Mouse (Mus musculus) thymus, postnatal 36 days (tissue): ENCODE measurements around the gene Abcg4.
"Not testable (repeated sequence)": the region's sequence is repeated elsewhere in the genome, so short reads cannot be mapped to it uniquely, and the experiment has no call there.

Experiments
- DNase-seq, 2 experiments: peaks; one replicate each; pipeline ENCODE4 v3.0.0; 2022; ENCODE audit warnings: mixed read lengths in 2 of 2

The Abcg4 gene

DNA sequence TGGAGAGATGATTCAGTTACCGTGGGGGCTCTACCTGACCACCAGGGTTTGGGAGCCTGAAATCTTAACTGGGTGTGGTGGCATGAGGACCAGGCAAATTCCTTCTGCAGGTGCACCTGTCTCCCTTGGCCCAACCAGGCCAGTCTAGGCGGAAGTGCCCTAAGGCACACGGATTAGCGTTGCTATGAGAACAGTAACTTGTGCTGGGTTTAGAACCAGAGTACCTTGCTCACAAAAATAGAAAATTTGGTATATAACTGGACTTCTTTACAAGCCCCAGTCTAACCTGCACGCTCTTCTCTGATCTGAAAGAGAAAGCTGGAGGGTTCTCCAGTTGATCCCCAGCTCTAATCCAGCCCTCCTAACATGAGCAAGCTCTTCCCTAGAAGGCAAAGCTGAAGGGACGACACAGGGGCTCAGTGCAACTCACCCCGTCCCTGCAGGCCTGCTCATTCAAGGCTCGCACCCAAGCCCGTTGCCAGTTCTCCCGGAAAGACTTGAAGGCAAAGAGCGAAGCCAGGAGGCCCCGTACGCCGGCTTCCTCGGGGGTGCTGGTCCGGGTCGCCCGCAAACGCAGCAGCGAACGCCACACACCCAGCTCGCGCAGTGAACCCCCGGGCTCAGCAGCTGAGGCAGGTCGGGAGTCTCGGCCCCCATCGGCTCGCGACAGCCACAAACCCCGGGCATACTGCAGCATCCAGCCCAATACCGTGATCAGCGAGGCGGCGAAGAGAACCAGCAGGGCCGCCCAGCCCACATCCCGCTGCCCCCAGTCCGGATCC is 30.9 kb upstream of the Abcg4 start:
- peak; percentile 48 to 61 for DNase-seq

GRCm38 (mm10) chr9:44318826-44319095 is 30.3 kb upstream of the Abcg4 start:
- no peak for DNase-seq

DNA sequence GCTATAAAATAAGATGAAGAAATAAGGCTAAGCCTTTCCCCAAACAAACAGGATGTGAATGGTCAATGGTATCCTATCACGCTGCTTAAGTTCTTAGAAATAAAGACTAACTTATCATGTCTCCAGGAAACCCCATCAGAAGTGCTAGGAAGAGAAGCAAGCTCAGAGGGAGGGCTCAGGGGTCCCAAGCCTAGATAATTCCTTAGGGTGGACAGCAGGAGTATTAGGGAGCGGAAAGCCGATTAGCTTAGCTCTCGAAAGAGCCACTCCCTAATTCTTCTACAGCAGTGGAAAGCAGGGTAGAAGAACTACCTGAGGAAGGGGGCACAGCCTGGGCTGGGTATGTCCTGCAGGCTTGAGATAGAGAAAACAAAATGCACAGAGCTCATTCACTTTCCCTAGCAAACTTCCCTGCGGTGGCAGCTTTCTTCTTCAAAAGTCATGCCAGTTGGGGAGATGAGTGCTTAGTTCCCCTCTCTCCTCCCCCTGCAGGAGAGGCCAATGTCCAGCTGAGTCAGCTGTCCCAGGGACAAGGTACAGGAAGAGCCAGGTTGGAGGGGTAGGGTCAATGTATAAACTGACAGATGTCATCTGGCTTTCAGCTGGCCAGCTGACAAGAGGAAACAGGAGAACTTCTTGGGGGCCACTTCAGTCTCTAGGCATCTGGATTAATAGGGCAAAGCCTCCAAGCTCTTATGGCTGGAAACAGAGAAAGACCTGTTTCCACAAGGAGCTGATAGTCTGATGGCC is 29.8 kb upstream of the Abcg4 start:
- no peak for DNase-seq

DNA sequence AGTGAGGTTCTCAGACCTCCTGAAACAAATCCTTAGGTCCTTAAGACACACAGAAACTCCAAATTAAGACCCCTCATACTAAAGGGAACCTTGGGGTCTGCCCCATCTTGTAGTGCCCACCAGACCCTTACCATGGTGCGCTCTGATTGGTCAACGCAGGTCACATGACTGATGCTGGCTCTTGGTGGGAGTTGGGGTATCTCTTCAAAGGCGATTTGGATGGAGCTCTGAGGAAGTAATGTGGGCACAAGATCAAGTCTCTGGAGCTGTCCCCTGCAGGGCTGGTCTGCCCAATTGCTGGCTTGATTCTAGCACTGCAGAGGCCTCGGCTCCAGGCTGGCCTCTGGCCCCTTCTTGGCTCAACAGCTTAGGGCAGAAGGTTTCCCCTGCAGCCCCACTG is 29.0 kb upstream of the Abcg4 start:
- DNase-seq = no peak

GRCm38 (mm10) chr9:44314910-44315309 is 26.5 kb upstream of the Abcg4 start:
- DNase-seq = no peak

DNA sequence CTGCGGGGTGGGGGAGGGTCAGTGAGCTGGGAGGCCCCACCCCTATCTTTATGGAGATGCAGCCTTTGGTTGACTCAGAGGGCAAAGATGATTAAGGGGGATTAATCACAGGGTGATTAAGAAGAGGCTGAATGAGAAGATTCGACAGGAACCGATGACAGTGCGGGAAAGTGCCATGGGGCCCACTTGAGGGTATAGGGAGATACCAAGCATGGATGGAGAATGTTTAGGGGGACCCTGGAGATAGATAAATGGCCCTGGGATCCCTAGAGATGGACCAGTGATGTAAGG is 25.8 kb upstream of the Abcg4 start:
- DNase-seq = no peak

DNA sequence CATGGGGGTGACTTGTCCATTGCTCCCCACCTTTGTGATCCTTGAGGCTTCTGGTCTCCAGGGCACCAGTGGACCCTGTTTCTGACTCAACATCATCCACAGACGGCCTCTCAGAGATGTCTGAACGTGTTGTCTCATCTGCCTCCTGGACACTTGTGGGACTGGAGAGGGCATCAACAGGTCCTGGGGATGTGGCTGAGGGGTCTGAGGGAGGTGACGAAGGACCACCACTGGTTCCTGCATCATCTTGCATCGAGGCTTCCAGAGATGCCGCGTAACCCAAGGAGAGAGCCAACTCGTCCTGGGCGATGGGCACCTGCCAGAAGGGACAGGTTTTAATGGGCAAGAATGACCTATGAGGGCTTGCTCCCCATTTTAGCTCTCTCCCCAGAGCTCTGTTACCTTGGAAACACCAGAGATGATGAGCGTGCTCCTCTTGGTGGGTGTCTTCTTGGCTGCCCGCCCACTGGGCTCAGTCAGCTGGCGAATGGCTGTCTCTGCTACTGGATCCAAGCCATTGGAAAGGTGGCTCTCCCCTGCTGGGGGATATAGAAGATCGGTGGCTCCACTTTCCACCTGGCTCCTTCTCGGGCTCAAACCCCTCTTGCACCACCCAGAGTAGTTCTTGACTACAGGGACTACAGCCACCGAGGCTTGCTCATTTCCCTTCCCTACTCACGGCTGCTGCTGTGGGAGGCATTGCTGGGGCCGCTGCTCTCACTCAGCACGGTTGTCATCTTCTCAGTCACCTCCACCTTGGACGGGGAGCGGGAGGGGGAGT is 25.3 kb upstream of the Abcg4 start:
- DNase-seq = no peak

GRCm38 (mm10) chr9:44311136-44312134 is 23.0 kb upstream of the Abcg4 start:
- DNase-seq = no peak

DNA sequence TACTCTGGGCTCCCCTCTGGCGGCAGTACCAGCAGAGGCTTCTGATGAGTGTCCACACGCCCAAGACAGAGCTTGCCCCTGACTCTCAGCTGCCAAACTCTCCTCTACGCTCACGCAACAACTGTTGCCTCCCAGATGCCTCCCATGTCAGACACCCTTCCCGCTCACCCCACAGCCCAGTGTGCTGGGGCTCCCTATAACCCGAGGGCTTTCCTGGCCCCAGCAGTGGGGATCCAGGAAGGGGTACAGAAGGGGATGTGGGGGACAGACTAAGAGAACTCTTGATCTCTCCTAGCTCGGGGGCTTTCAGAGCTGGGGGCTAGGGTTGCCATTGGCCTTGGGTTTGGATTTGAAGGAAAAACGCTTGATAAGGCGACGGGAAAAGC is 22.3 kb upstream of the Abcg4 start:
- no peak for DNase-seq

- DNase-seq = no peak
Measured at GRCm38 (mm10) chr9:44309756-44310155, 21.3 kb upstream of the Abcg4 start.

DNA sequence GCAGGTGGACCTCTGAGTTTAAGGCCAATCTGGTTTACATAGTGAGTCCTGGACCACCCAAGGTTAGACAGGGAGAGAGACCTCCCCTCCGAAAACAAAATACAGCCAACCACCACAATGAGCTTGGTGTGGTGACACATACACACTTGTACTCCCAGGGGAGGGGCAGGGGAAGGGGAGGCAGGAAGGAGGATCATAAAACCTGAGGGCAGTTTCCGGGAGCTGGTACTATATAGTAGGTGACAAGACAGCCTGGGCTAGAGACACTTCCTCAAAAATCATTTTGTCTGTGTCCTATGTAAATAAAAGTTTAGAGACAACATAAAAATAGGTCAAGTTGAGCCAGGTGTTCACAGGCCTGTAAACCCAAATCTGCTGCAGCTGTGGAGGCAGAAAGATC is 18.8 kb upstream of the Abcg4 start:
- DNase-seq = peak; percentile 33 to 56

DNA sequence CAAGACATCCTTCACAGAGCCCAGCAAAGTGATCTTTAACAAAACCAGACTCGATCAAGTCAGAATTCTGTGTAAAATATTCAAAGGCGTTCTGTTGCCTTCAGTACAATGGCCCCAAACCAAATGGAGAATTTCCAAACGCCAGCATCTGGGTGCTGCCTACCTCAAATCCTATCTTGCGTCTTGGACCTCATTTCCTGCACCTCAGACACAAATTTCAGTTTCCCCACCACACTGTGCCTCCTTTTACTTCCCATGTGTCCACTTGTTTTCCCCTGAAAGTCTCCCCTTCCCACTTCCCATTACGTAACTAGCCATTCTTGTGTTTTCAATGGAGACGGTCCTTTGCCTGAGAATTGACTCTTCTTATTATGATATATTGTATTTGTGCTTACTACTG is 18.1 kb upstream of the Abcg4 start:
- no peak for DNase-seq

DNA sequence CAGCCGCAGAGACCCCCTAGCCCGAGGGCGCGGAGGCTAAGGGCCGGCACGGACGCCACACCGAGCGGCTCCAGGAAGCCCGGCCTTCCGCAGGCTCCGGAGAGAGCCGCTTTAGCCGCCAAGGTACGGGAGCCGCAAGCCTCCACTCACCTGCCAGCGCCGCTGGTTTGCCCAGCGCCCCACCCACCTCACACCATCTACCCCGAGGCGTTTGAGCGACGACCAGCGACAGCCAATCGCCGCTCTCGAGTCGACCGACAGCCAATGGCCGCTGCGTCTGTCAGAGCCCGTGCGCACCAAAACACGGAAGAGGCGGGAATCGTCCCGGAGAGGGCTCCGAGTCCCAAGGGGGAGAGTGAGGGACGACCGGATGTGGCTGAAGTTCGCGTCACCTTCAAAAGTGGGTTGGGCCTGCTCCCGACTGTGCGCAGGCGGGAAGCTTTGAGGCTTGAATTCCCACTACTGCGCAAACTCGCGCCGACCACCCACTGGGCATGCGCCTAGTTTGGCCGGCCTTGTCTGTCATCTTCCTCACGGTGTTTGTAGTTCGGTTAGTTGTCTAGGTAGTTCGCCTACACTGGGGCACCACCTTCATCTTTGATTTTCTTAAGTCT is 17.2 kb upstream of the Abcg4 start, which contains the start of gene Hinfp:
Gene Hinfp (minus strand): TSS at position 206 of the 614 bp plus-strand sequence.
- DNase-seq = peak; percentile 96 to 99

- not testable (repeated sequence) for DNase-seq
Measured at GRCm38 (mm10) chr9:44300001-44300400, 11.6 kb upstream of the Abcg4 start.

GRCm38 (mm10) chr9:44292490-44292889 is 4.1 kb upstream of the Abcg4 start:
- DNase-seq = peak; percentile 68 to 70

DNA sequence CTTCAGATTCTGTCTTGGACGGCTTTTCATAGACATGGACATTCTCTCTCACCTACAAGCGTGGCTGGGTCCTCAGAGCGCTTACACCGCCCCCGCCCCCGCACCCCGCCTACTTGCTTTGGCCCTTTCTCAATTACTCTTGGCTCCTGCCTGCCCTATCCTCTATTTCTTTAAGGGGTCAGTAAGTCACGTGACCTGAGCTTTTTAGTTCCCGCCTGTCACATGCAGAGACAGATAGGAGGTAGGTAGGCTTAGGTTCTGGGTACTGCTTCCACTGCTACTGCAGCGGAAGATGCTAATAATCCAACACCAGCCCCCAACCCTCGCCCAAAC is 510 bp upstream of the Abcg4 start:
- DNase-seq = no peak

- no peak for DNase-seq
Measured at GRCm38 (mm10) chr9:44287401-44288075, 877 bp downstream of the Abcg4 start.

GRCm38 (mm10) chr9:44287003-44287400 is 1.4 kb downstream of the Abcg4 start:
- no peak for DNase-seq

DNA sequence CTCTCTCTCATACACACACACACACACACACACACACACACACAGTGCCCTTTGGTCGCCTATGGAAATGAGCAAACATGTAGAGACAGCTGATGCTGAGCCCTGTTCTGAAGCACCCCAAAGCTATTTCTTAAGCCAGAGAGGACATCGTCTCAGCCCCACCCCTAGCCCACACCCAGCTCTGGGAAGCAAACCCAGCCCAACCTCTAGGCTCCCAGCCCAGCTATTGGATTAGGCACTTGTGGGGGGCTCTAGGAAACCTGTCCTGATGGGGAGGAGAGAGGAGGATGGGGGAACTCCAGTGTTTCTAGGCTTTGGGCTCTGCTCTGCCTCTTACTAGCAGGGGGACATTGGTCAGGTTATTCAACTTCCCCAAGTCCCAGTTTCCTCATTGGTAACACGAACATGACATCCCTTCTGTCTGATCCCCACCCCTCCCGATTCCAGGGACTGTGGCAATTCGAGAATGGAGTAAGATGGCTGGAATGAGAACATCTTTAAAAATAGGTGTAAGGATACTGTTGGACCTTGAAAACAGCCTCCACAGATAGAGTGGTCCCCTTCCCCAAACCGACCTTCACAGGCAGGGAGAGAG is 2.1 kb downstream of the Abcg4 start:
- DNase-seq = no peak

DNA sequence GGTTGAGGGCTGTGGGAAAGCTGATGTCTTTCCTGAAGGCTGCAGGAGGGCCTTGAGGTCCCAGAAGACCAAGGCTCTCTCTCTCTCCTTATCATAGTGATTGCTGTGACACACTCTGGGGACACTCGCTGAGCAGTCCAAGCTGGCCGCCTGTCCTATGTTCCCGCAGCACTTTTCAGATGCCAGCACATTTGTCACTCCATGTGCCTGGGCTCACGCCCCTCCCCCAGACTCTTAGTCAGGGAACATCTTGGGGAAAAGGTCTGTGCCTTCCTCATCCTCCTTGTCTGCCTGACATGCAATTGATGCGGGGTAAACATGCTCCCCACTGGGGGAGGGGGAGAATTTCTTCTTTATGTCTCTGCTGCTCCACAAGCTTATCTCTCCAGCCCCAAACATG is 5.2 kb downstream of the Abcg4 start:
- no peak for DNase-seq

DNA sequence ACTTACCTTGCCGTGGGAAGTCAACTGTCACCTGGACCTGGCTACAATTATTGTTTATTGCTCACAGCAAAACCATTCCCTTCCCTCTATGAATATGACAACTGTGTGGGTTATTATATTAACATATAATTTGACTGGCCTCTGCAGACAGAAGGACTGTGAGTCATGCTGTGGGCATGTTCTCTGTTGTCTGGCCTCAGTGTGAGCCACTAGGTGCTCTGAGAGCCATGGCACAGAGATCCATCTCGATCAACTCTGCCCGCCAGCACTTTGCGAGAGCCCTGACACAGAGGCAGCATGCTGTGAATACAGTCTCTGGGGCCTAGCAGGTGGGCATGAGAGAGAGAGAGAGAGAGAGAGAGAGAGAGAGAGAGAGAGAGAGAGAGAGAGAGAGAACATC is 18.4 kb downstream of the Abcg4 start:
- DNase-seq = no peak
